Mouse (Mus musculus) Patski (cell line): ENCODE measurements around the gene Dnm2. TPM values are rescaled to one million over a fixed set of nuclear protein-coding genes. Genes with fewer than 3 reads are reported as not detected.
"Not testable (repeated sequence)": the region's sequence is repeated elsewhere in the genome, so short reads cannot be mapped to it uniquely, and the experiment has no call there.

ENCODE experiments used
- ATAC-seq: fragments of 100-300 bp; one replicate; pipeline ENCODE4 v1.8.0; 2021
- CTCF ChIA-PET: fragments of 350-600 bp; sonication (Branson Sonifier 250); formaldehyde crosslinking; loops from one replicate; lab custom pipeline; 2022; ENCODE audit warnings: inconsistent platforms; lab: Charles Lee
- POLR2A ChIA-PET: fragments of 350-600 bp; sonication (Branson Sonifier 250); formaldehyde crosslinking; loops from one replicate; lab custom pipeline; 2022; ENCODE audit warnings: antibody characterized with exemption, inconsistent platforms; lab: Charles Lee
- DNase-seq: peaks from one replicate; pipeline ENCODE4 v3.0.0-alpha.2; 2011; ENCODE audit warnings: low read depth, low spot score
- H3K27me3 ChIP-seq: fragments of 371-371 bp; one replicate; pipeline ENCODE4 v1.5.1; 2021
- CTCF ChIP-seq: fragments of 100-300 bp; IDR thresholded peaks from one replicate; pipeline ENCODE4 v1.5.1; 2021
- in situ Hi-C: fragments of 300-500 bp; cut with MboI; formaldehyde crosslinking; loops from 3 replicates; pipeline ENCODE4 v1.11.1; 2018; ENCODE audit warnings: low pct_unique_long_range_greater_than_20kb, mixed read lengths
- polyA plus RNA-seq: library from polyadenylated mRNA; unstranded; gene quantifications from one replicate; pipeline ENCODE4 v1.2.3, GENCODE M21; 2021

Gene Dnm2
- polyA plus RNA-seq, 1 experiment from 2014 or later, result 75.2 TPM

GRCm38 (mm10) chr9:21454556-21454955, 29.8 kb downstream of the Dnm2 start:
- ChIA-PET CTCF (no interaction called here), POLR2A (no interaction called here)
- in situ Hi-C loops, result no loop called here
- DNase-seq (no peak), ATAC-seq (no peak)
- H3K27me3 ChIP-seq, result no peaks in the 10 kb centered on the region
- no peak for TF ChIP-seq CTCF

GRCm38 (mm10) chr9:21455103-21455770, 30.5 kb downstream of the Dnm2 start:
- in situ Hi-C loops, result no loop called here
- ATAC-seq (no peak), DNase-seq (no peak)
- H3K27me3 ChIP-seq, result no peaks in the 10 kb centered on the region
- CTCF ChIA-PET, result no interaction called here
- POLR2A ChIA-PET, result no interaction called here
- no peak for TF ChIP-seq CTCF

- CTCF ChIA-PET, result interaction anchor here (0.8 kb wide), 1 partner anchor 11 kb away, joined by 3 read pairs; no protein-coding TSS in a partner anchor
- in situ Hi-C loops, result no loop called here
- POLR2A ChIA-PET, result no interaction called here
- DNase-seq (no peak), ATAC-seq (no peak)
- no peaks in the 10 kb centered on the region for H3K27me3 ChIP-seq
- TF ChIP-seq CTCF, result no peak
Observed at GRCm38 (mm10) chr9:21456246-21456929, 31.7 kb downstream of the Dnm2 start.

DNA sequence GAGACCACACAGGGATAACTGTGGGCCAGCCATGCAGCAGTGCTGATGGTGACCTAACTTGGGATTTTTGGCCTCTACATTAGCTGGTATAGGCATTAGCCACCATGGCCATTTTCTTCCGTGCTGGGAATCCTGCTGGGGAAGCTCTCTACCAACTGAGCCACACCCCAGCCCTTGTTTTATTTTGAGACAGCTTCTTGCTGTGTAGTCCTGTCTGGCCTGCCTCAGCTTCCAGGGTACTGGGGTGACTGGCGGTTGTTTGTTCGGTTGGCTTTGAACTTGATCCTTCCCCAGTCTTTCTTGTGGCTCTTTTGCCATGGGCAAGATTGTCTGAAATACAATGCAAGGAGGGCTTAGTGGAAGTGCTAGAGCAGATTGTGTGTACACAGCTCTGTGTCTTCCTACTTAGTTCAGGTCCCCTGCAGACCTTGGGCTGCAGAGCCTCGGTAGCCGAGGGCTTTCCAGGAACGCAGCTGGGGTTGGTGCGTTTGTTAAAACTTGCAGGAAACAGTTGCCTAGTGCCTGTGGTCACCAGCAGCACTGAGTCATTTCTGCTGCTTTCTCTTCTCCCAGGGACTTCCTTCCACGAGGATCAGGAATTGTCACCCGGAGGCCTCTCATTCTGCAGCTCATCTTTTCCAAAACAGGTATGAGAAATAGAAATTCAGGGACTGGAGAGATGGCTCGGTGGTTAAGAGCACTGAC, 32.4 kb downstream of the Dnm2 start:
- in situ Hi-C loops, result no loop called here
- no peak for ATAC-seq
- CTCF ChIA-PET, result interaction anchor here (0.8 kb wide), 1 partner anchor 12 kb away, joined by 3 read pairs; no protein-coding TSS in a partner anchor

DNA sequence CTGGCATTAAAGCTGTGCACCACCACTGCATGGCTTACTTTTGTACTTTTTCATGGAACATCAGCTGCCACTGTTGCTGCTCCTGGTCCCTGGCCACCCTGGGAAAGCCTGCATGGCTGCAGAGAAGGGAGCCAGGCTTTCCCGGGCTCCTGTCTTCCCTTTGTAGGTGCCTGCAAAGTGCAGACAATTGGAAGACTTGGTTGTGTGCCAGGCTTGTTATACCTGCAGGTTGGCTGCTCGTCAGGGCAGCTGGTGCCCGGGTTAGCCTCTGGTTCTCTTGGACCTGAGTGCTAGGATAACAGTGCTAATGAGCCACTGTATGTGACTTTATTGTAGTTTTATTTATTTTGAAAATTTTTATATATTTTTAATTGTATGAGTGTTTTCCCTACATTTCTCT, 34.1 kb downstream of the Dnm2 start:
- H3K27me3 ChIP-seq, result no peaks in the 10 kb centered on the region
- ChIA-PET POLR2A (no interaction called here), CTCF (no interaction called here)
- DNase-seq, result no peak
- ATAC-seq, result no peak
- in situ Hi-C loops, result no loop called here
- TF ChIP-seq CTCF, result no peak

More for the DNA sequence above, 32.4 kb downstream of the Dnm2 start:
- DNase-seq, result no peak
- POLR2A ChIA-PET, result interaction anchor here (0.9 kb wide), 1 partner anchor 94 kb away, joined by 3 read pairs; no protein-coding TSS in a partner anchor
- H3K27me3 ChIP-seq, result no peaks in the 10 kb centered on the region
- TF ChIP-seq CTCF, result no peak

DNA sequence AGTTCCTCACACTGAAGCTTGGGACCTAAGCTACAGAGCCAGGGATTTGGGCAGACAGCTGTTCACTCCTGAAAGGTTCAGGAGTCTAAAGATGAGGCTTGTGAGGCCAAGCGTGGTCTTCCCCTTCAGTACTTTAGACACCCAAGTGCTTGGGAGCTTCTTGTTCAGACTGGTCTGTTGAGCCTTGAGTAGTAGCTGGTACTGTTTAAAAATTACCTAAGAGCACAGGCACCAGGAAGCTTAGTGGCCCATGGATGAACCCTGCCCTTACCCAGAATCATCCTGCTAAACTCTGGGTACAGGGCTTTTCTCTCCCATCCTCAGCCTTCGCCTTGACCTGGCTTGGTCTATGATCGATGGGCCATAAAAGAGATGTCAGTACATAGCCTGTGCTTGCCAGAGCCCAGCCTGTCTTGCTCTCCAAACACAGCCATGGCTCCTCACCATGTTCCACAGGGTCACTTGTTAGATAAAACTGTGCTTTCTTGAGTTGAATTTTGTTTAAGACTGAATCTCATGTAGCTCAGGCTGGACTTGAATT, 35.8 kb downstream of the Dnm2 start:
- no peak for TF ChIP-seq CTCF
- ATAC-seq, result no peak
- no peaks in the 10 kb centered on the region for H3K27me3 ChIP-seq
- in situ Hi-C loops, result loop anchor here (5.0 kb wide), 1 partner anchor 93 kb away; the partner anchor contains the start of gene Ilf3
- DNase-seq, result no peak
- CTCF ChIA-PET, result interaction anchor here (0.9 to 1.7 kb wide), 3 partner anchors 11 to 19 kb away, joined by 3 to 5 read pairs (median 4); no protein-coding TSS in a partner anchor
- POLR2A ChIA-PET, result no interaction called here

DNA sequence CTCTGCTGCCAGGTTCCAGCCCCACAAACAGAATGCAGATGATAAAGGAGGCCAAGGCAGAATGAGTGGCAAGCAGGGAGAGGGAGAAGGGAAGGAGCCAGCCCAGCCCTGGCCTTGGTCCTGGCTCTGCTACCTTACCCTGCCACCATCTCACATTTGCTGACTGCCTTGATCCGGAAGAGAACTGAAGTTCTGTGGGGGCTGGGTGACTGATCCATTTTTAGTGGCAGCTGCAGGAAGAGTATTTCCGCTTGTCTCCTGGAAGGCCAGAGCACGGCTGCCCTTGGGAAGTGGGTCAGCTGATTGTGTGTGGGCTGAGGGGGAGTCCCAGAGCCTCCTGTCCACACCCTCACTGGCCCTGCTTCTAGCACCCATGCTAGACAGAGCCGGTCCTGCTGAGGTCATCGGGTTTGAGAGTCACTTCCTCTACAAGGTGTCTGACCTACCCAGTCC, 38.5 kb downstream of the Dnm2 start:
- no peaks in the 10 kb centered on the region for H3K27me3 ChIP-seq
- in situ Hi-C loops, result loop anchor here (5.0 kb wide), 1 partner anchor 96 kb away; the partner anchor contains the start of gene Ilf3
- CTCF ChIA-PET, result no interaction called here
- ATAC-seq, result peak; percentile 51
- DNase-seq, result no peak
- POLR2A ChIA-PET, result no interaction called here
- no peak for TF ChIP-seq CTCF

DNA sequence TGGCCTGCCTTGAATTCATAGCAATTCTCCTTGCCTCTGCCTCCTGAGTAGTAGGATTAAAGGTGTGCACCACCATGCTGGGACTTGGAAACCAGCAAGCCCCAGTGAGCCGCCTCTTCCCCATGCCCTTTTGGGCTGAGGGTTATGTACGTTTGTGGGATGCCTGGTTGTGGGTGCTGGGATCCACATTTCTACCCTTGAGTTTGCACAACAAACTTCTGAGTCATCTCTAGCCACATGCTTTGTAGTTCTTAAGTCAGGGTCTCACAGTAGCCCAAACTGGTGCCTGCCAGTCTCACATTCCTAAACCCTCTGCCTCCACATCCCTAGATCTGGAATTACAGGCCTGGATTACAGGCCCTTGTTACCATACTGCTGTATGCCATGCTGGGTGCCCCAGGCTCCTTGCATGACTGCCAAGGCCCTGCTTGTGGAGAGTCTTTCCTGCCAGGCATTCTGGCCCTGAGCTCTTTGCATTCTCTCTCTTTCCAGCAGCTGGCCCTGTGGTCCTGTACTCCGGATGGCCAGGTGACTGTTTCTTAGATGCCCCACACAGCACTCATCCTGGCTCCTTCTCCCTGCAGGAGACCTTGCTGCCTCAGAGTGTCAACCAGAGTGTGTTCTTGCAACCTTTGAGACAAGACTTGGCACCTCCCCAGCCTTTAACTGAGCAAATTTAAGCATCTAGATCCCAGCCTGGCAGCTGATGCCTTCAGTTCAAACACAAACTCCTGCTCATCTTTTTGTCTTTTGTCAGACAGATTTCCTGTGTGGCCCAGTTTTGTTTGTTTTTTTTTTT, 39.3 kb downstream of the Dnm2 start:
- no peaks in the 10 kb centered on the region for H3K27me3 ChIP-seq
- no peak for TF ChIP-seq CTCF
- POLR2A ChIA-PET, result no interaction called here
- CTCF ChIA-PET, result no interaction called here
- in situ Hi-C loops, result loop anchor here (5.0 kb wide), 1 partner anchor 97 kb away; the partner anchor contains the start of gene Ilf3
- DNase-seq, result no peak
- ATAC-seq, result peak; percentile 44

DNA sequence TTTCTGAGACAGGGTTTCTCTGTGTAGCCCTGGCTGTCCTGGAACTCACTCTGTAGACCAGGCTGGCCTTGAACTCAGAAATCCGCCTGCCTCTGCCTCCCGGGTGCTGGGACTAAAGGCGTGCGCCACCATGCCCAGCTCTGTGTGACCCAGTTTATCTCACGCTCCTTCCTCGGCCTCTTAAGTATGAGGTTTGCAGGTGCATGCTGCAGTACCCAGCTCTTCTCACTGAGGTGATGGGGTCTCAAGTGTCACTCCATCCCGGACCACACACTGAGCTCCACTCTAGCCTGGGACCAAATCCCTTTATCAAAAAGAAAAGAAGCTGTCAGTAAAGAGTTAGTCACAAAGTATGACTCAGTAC, 39.8 kb downstream of the Dnm2 start:
- CTCF ChIA-PET, H3K27me3 ChIP-seq, ATAC-seq, DNase-seq, POLR2A ChIA-PET: not testable (repeated sequence)
- in situ Hi-C loops, result loop anchor here (5.0 kb wide), 1 partner anchor 97 kb away; the partner anchor contains the start of gene Ilf3
